Mouse (Mus musculus): ENCODE results near the gene Hoxc10. TPM values are rescaled to one million over a fixed set of nuclear protein-coding genes. Genes with fewer than 3 reads are reported as not detected.

Hoxc10 gene
- total and polyA plus RNA-seq, 2 experiments from 2014 or later = not detected

DNA sequence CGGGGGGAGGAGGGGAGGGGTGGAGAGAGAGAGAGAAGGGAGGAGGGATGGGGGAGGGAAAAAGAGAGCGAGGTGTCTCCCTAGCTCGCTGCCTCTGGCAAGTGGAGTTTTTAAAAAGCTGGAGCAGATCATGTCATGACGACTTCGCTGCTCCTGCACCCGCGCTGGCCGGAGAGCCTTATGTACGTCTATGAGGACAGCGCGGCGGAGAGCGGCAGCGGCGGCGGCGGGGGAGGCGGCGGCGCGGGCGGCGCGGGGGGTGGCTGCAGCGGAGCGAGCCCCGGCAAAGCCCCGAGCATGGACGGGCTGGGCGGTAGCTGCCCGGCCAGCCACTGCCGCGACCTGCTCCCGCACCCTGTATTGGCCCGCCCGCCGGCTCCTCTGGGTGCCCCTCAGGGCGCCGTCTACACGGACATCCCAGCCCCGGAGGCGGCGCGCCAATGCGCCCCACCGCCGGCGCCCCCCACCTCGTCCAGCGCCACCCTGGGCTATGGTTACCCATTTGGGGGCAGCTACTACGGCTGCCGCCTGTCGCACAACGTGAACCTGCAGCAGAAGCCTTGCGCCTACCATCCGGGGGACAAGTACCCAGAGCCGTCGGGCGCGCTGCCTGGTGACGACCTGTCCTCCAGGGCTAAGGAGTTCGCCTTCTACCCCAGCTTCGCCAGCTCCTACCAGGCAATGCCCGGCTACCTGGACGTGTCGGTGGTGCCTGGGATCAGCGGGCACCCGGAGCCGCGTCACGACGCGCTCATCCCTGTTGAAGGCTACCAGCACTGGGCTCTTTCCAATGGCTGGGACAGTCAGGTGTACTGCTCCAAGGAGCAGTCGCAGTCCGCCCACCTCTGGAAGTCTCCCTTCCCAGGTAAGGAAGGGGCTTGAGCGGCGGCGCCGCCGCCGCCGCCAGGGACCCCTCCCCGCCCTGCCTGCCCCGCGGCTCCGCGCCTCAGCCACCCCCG, 45.3 kb upstream of the Hoxc10 start, which contains the start of gene Hoxc13:
Hoxc13 (plus strand) TSS at position 51 of the 959 bp plus-strand sequence.
- DNase-seq (ENCODE audit: low spot score) (no peak), ATAC-seq (ENCODE audit: insufficient read depth, low read depth) (peak; percentile 20; the same call in 1 of the 2 replicates)
- Histone ChIP-seq H3K4me2 (ENCODE audit: low read depth, low read length) (peak within 1 kb of the TSS; percentile 22), H3K36me3 (replicated peaks; ENCODE audit: control insufficient read depth, insufficient read depth, low read length) (no peaks in the 10 kb centered on the region), H3K4me3 (ENCODE audit: low read depth, low read length) (peak within 1 kb of the TSS; percentile 20; the same call in 1 of the 2 replicates), H3K9ac (replicated peaks; ENCODE audit: low read depth, low read length) (no peak within 1 kb of the TSS), H3K9me3 (replicated peaks; ENCODE audit: control insufficient read depth, low read length) (no peaks in the 10 kb centered on the region), H3K27me3 (ENCODE audit: control insufficient read depth, insufficient read depth, low read length) (peaks cover 99% of the 10 kb centered on the region), H3K27ac (ENCODE audit: low read depth) (no peak within 1 kb of the TSS), H3K4me1 (ENCODE audit: control insufficient read depth, insufficient read depth) (no peaks in the 10 kb centered on the region)
- 2% methylated on average over 81 of the region's 88 CpGs for WGBS
- TF ChIP-seq EP300 (IDR thresholded peaks at IDR 0.05; ENCODE audit: low read depth) (no peak), CTCF (IDR thresholded peaks at IDR 0.05; ENCODE audit: low read depth) (no peak)

DNA sequence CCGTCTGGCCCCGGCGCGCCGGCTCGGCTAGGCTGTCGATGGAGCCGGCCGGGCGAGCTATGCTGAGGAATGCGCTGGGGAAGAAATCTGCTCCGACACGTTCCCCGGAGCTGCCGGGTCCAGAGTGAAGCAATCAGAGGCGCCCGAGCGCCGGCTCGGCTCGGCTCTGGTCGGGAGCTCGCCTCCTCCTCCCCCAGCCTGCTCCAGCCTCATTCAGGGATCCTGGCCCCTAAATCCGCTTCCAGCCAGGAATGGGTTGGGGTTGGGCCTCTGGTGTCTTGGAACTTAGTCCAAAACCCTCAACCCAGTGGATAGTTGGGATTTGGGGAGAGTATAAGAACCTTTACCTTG, 44.6 kb upstream of the Hoxc10 start:
- H3K9me3 ChIP-seq (replicated peaks; ENCODE audit: control insufficient read depth, low read length) = no peaks in the 10 kb centered on the region
- TF ChIP-seq EP300 (IDR thresholded peaks at IDR 0.05; ENCODE audit: low read depth) (no peak), CTCF (IDR thresholded peaks at IDR 0.05; ENCODE audit: low read depth) (no peak)
- peaks cover 99% of the 10 kb centered on the region for H3K27me3 ChIP-seq (ENCODE audit: control insufficient read depth, insufficient read depth, low read length)
- no peak overlapping the region for H3K4me3 ChIP-seq (ENCODE audit: low read depth, low read length)
- no peaks in the 10 kb centered on the region for H3K4me1 ChIP-seq (ENCODE audit: control insufficient read depth, insufficient read depth)
- no peak overlapping the region for H3K9ac ChIP-seq (replicated peaks; ENCODE audit: low read depth, low read length)
- DNase-seq (ENCODE audit: low spot score) = no peak
- WGBS = 1% methylated on average over 21 of the region's 24 CpGs
- no peak overlapping the region for H3K27ac ChIP-seq (ENCODE audit: low read depth)
- no peaks in the 10 kb centered on the region for H3K36me3 ChIP-seq (replicated peaks; ENCODE audit: control insufficient read depth, insufficient read depth, low read length)
- no peak for ATAC-seq (ENCODE audit: insufficient read depth, low read depth)
- H3K4me2 ChIP-seq (ENCODE audit: low read depth, low read length) = no peak overlapping the region

GRCm38 (mm10) chr15:102922636-102923500, 43.7 kb upstream of the Hoxc10 start:
- no peak for ATAC-seq (ENCODE audit: insufficient read depth, low read depth)
- Histone ChIP-seq H3K27me3 (ENCODE audit: control insufficient read depth, insufficient read depth, low read length) (peaks cover 99% of the 10 kb centered on the region), H3K36me3 (replicated peaks; ENCODE audit: control insufficient read depth, insufficient read depth, low read length) (no peaks in the 10 kb centered on the region), H3K4me1 (ENCODE audit: control insufficient read depth, insufficient read depth) (no peaks in the 10 kb centered on the region), H3K9me3 (replicated peaks; ENCODE audit: control insufficient read depth, low read length) (no peaks in the 10 kb centered on the region), H3K4me2 (ENCODE audit: low read depth, low read length) (no peak overlapping the region), H3K4me3 (ENCODE audit: low read depth, low read length) (no peak overlapping the region), H3K27ac (ENCODE audit: low read depth) (no peak overlapping the region), H3K9ac (replicated peaks; ENCODE audit: low read depth, low read length) (no peak overlapping the region)
- 17% methylated on average over 6 of the region's 6 CpGs for WGBS
- DNase-seq (ENCODE audit: low spot score) = no peak
- TF ChIP-seq CTCF (IDR thresholded peaks at IDR 0.05; ENCODE audit: low read depth) (no peak), EP300 (IDR thresholded peaks at IDR 0.05; ENCODE audit: low read depth) (no peak)

DNA sequence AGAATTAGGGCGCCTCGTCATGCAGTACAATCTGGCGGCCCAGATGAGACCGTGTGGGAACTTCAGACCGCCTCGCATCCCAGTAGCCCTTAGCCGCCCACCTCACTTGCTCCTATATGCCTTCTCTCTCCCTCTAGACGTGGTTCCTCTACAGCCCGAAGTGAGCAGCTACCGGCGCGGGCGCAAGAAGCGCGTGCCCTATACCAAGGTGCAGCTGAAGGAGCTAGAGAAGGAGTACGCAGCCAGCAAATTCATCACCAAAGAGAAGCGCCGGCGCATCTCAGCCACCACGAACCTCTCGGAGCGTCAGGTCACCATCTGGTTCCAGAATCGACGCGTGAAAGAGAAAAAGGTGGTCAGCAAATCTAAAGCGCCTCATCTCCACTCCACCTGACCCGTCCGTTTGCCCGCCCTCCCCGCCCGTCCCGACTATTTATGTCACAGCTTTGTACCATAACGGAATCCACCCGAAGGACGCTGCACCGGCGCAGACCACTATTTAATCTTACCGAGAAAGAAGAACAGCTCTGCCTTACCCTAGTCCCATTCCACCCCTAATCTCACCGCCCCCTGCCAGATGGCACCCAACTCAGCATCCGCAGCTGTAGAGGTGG, 39.5 kb upstream of the Hoxc10 start:
- Histone ChIP-seq H3K9me3 (replicated peaks; ENCODE audit: control insufficient read depth, low read length) (no peaks in the 10 kb centered on the region), H3K36me3 (replicated peaks; ENCODE audit: control insufficient read depth, insufficient read depth, low read length) (no peaks in the 10 kb centered on the region), H3K4me3 (ENCODE audit: low read depth, low read length) (no peak overlapping the region), H3K4me1 (ENCODE audit: control insufficient read depth, insufficient read depth) (no peaks in the 10 kb centered on the region), H3K4me2 (ENCODE audit: low read depth, low read length) (no peak overlapping the region), H3K9ac (replicated peaks; ENCODE audit: low read depth, low read length) (no peak overlapping the region), H3K27me3 (ENCODE audit: control insufficient read depth, insufficient read depth, low read length) (peaks cover 99% of the 10 kb centered on the region), H3K27ac (ENCODE audit: low read depth) (no peak overlapping the region)
- no peak for DNase-seq (ENCODE audit: low spot score)
- no peak for ATAC-seq (ENCODE audit: insufficient read depth, low read depth)
- TF ChIP-seq CTCF (IDR thresholded peaks at IDR 0.05; ENCODE audit: low read depth) (no peak), EP300 (IDR thresholded peaks at IDR 0.05; ENCODE audit: low read depth) (no peak)
- 2% methylated on average over 40 of the region's 40 CpGs for WGBS

- DNase-seq (ENCODE audit: low spot score) (no peak), ATAC-seq (ENCODE audit: insufficient read depth, low read depth) (no peak)
- Histone ChIP-seq H3K4me2 (ENCODE audit: low read depth, low read length) (no peak overlapping the region), H3K9me3 (replicated peaks; ENCODE audit: control insufficient read depth, low read length) (no peaks in the 10 kb centered on the region), H3K27ac (ENCODE audit: low read depth) (no peak overlapping the region), H3K9ac (replicated peaks; ENCODE audit: low read depth, low read length) (no peak overlapping the region), H3K4me3 (ENCODE audit: low read depth, low read length) (no peak overlapping the region), H3K4me1 (ENCODE audit: control insufficient read depth, insufficient read depth) (no peaks in the 10 kb centered on the region), H3K27me3 (ENCODE audit: control insufficient read depth, insufficient read depth, low read length) (peaks cover 100% of the 10 kb centered on the region), H3K36me3 (replicated peaks; ENCODE audit: control insufficient read depth, insufficient read depth, low read length) (no peaks in the 10 kb centered on the region)
- no peak for TF ChIP-seq EP300 (IDR thresholded peaks at IDR 0.05; ENCODE audit: low read depth)
- no peak for TF ChIP-seq CTCF (IDR thresholded peaks at IDR 0.05; ENCODE audit: low read depth)
- under 1% methylated on average over 22 of the region's 23 CpGs for WGBS
These were observed 34.8 kb upstream of the Hoxc10 start for GRCm38 (mm10) chr15:102931706-102932358.

All from heart, postnatal 0 days (tissue).